Mouse (Mus musculus) stomach, postnatal 0 days (tissue): Measurements from ENCODE around the gene Smpd4. TPM values are rescaled to one million over a fixed set of nuclear protein-coding genes. Genes with fewer than 3 reads are reported as not detected.
A peak's percentile ranks its signal among the peaks of the same experiment; 100 is the strongest.
"Not testable (repeated sequence)": the region's sequence is repeated elsewhere in the genome, so short reads cannot be mapped to it uniquely, and the experiment has no call there.

Experiments
- ATAC-seq: fragments of 200-750 bp; cut with Nextera tagmentation; 2 replicates; pipeline ENCODE4 v1.8.0; 2017; ENCODE audit not compliant: low FRiP score, low TSS enrichment
- DNase-seq: peaks from one replicate; pipeline ENCODE4 v3.0.0-alpha.2; 2016; ENCODE audit warnings: low spot score
- H3K27ac ChIP-seq: fragments of 300-500 bp; sonication (generic); replicated peaks from 2 replicates; pipeline ENCODE4 v1.5.1; 2014; ENCODE audit warnings: mild to moderate bottlenecking, control low read depth
- H3K27me3 ChIP-seq: fragments of 300-500 bp; sonication (generic); 2 replicates; pipeline ENCODE4 v1.6.1; 2014; ENCODE audit warnings: low read length; ENCODE audit not compliant: control insufficient read depth, insufficient read depth
- H3K36me3 ChIP-seq: fragments of 300-500 bp; sonication (generic); 2 replicates; pipeline ENCODE4 v1.6.1; 2014; ENCODE audit warnings: low read length, mixed read lengths; ENCODE audit not compliant: control insufficient read depth, insufficient read depth
- H3K4me1 ChIP-seq: fragments of 300-500 bp; sonication (generic); replicated peaks from 2 replicates; pipeline ENCODE4 v1.6.1; 2014; ENCODE audit warnings: antibody characterized with exemption; ENCODE audit not compliant: control insufficient read depth, insufficient read depth
- H3K4me2 ChIP-seq: fragments of 300-500 bp; sonication (generic); replicated peaks from 2 replicates; pipeline ENCODE4 v1.6.1; 2014; ENCODE audit warnings: low read depth, mild to moderate bottlenecking, control low read depth, moderate library complexity
- H3K4me3 ChIP-seq: fragments of 300-500 bp; sonication (generic); 2 replicates; pipeline ENCODE4 v1.5.1; 2014; ENCODE audit warnings: low read depth, low read length, control low read depth
- H3K9ac ChIP-seq: fragments of 300-500 bp; sonication (generic); 2 replicates; pipeline ENCODE4 v1.6.1; 2014; ENCODE audit warnings: mild to moderate bottlenecking, low read length, control low read depth, mixed read lengths
- H3K9me3 ChIP-seq: fragments of 300-500 bp; sonication (generic); 2 replicates; pipeline ENCODE4 v1.6.1; 2016; ENCODE audit warnings: low read length; ENCODE audit not compliant: control insufficient read depth
- CTCF ChIP-seq: IDR thresholded peaks from 2 replicates; pipeline ENCODE4 v1.5.1; 2016; ENCODE audit warnings: antibody characterized with exemption, low read depth, mild to moderate bottlenecking, moderate library complexity
- EP300 ChIP-seq: optimal IDR thresholded peaks from 2 replicates; pipeline ENCODE3; 2016; ENCODE audit warnings: antibody characterized with exemption
- WGBS: fragments of 180-500 bp; shearing (Covaris S2); extraction: QIAGEN DNeasy Blood & Tissue Kit; methylation state at CpG from one replicate; pipeline ENCODE4 v1.1.7; 2014; 5-methylcytosine and 5-hydroxymethylcytosine counted together
- polyA plus RNA-seq: library from polyadenylated mRNA; unstranded; fragments of >200 nt; fragmentation: Nextera tagmentation; extraction: Ambion mirVana; gene quantifications from 2 replicates; pipeline ENCODE4 v1.2.1, GENCODE M21; 2015

Smpd4 gene
- polyA plus RNA-seq, 1 experiment from 2014 or later = 7.7 TPM

DNA sequence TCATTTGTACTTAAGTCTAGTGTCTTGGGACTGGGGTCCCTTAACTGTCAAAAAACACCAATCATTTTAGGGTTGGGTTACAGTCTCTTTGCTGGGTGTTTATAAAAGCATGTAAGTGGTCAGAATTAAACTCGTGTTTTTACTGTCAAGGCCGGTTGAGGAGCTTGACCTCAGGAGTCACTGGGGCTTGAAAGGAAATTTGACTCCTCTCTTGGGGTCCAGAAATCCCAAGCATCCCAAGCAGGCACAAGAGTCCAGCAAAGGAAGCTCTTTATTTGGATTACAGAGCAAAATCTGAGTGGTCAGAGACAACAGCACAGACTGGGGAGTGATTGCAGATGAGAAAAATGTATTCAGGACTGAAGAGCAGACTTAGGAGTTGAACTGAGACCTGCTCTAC is 28.4 kb upstream of the Smpd4 start:
- Histone ChIP-seq H3K36me3 (no peaks in the 10 kb centered on the region), H3K27ac (no peak overlapping the region), H3K27me3 (no peaks in the 10 kb centered on the region), H3K4me2 (no peak overlapping the region), H3K4me3 (no peak overlapping the region), H3K9ac (no peak overlapping the region), H3K4me1 (no peaks in the 10 kb centered on the region), H3K9me3 (no peaks in the 10 kb centered on the region)
- WGBS = 19% methylated on average over 2 of the region's 2 CpGs
- DNase-seq (no peak), ATAC-seq (no peak)
- TF ChIP-seq CTCF (no peak), EP300 (no peak)

DNA sequence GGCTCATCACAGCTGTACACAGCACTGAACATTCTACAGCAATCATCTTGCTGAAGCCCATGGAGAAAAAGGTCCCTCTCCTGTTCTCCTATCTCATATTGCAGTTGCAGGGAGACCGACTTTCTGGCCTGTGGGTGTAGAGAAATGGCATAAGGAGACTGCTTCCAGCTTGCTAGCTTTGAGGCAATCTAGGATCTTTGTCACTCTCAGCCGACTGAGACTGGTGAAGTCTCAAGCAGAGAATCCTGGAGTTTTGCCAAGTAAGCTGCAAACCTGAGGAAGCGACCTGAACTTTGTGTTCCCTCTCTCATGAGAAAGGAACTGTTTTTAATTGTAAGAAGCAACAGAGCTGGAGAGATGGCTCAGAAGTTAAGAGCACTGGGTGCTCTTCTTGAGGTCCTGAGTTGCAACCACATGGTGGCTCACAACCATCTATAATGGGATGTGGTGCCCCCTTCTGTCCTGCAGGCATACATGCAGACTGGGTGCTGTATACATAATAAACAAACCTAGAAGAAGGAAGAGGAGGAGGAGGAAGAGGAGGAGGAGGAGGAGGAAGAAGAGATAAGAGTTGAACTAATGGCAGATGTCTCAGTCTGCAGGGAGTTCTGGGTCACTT is 18.1 kb upstream of the Smpd4 start:
- Histone ChIP-seq H3K9ac (no peak overlapping the region), H3K9me3 (no peaks in the 10 kb centered on the region), H3K36me3 (no peaks in the 10 kb centered on the region), H3K4me2 (no peak overlapping the region), H3K4me3 (no peak overlapping the region), H3K4me1 (no peaks in the 10 kb centered on the region), H3K27me3 (no peaks in the 10 kb centered on the region), H3K27ac (no peak overlapping the region)
- ATAC-seq (no peak), DNase-seq (no peak)
- 51% methylated on average over 3 of the region's 3 CpGs for WGBS
- TF ChIP-seq EP300 (no peak), CTCF (peak; percentile 58)

DNA sequence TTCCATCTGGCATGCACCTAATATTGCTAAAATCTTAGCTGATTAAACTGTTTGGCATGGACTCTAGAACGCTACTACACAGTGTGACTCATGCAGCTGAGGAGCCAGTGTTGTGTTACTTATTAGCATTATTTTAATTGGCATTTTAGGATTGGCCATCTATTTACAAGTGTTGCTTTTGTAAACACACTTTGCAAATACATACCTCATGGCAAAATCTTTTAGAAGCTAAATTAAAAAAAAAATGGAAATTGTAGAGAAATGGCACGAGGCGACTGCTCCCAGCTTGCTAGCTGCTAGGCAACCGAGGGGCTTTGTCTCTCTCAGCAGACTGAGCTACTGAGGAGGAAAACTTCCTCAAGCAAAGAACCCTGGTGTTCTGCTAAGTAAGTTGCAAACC is 14.2 kb upstream of the Smpd4 start:
- TF ChIP-seq CTCF (no peak), EP300 (no peak)
- H3K27ac ChIP-seq = no peak overlapping the region
- H3K4me2 ChIP-seq = no peak overlapping the region
- H3K9ac ChIP-seq = no peak overlapping the region
- H3K36me3 ChIP-seq = no peaks in the 10 kb centered on the region
- DNase-seq (no peak), ATAC-seq (no peak)
- no peaks in the 10 kb centered on the region for H3K4me1 ChIP-seq
- WGBS = 51% methylated on average over 4 of the region's 4 CpGs
- no peaks in the 10 kb centered on the region for H3K9me3 ChIP-seq
- no peak overlapping the region for H3K4me3 ChIP-seq
- no peaks in the 10 kb centered on the region for H3K27me3 ChIP-seq

DNA sequence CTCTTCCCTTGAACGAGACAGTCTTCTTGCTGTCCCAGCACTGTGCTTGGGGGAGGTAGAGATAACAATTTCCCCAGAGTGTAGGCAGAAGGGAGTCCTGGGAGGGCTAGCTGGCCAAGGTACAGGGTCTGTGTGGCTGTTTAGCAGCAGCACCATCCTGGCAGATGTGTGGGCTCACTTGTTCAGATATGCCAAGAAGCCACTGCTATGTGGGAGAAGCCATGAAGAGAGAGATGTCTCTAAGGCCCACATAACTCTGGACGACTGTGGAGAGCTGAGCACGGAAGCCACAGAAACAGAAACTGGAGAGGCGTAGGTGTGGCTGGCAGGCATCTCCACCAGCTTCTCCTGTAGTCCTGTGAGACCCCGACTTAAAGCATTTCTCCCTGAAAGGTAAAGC is 13.5 kb upstream of the Smpd4 start:
- 73% methylated on average over 5 of the region's 5 CpGs for WGBS

DNA sequence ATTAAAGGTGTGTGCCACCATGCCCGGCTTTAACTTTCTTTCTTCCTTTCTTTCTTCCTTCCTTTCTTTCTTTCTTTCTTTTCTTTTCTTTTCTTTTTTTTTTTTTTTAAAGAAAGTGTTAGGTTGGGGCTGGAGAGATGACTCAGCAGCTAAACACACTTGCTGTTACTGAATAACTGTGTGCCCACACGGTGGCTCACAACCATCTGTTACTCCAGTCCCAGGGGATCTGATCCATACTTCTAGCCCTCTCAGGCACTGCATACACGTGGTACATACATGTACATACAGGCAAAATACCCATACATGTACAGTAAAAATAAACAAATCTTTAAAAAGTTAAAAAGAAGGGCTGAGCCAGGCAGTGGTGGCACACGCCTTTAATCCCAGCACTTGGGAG is 7.8 kb upstream of the Smpd4 start:
- Histone ChIP-seq H3K36me3 (no peaks in the 10 kb centered on the region), H3K4me2 (no peak overlapping the region), H3K27me3 (no peaks in the 10 kb centered on the region), H3K9ac (no peak overlapping the region), H3K27ac (no peak overlapping the region), H3K4me3 (no peak overlapping the region), H3K4me1 (no peaks in the 10 kb centered on the region), H3K9me3 (no peaks in the 10 kb centered on the region)
- WGBS = 53% methylated on average over 4 of the region's 4 CpGs
- TF ChIP-seq CTCF (no peak), EP300 (no peak)
- ATAC-seq (no peak), DNase-seq (no peak)

More for the DNA sequence above, 13.5 kb upstream of the Smpd4 start:
- H3K4me3 ChIP-seq = no peak overlapping the region
- H3K9ac ChIP-seq = no peak overlapping the region
- H3K27ac ChIP-seq = no peak overlapping the region
- no peaks in the 10 kb centered on the region for H3K27me3 ChIP-seq
- H3K4me2 ChIP-seq = no peak overlapping the region
- H3K9me3 ChIP-seq = no peaks in the 10 kb centered on the region
- TF ChIP-seq EP300 (no peak), CTCF (no peak)
- no peak for ATAC-seq
- H3K4me1 ChIP-seq = no peaks in the 10 kb centered on the region
- H3K36me3 ChIP-seq = no peaks in the 10 kb centered on the region
- DNase-seq = no peak

DNA sequence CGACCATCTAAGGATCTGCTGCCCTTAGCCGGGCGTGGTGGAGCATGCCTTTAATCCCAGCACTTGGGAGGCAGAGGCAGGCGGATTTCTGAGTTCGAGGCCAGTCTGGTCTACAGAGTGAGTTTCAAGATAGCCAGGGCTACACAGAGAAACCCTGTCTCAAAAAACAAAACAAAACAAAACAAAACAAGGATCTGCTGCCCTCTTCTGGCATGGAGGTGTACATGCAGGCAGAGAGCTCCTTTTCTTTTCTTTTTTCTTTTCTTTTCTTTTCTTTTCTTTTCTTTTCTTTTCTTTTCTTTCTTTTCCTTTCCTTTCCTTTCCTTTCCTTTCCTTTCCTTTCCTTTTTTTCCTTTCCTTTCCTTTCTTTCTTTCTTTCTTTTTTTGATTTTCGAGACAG is 4.4 kb upstream of the Smpd4 start:
- H3K4me2 ChIP-seq, ATAC-seq: not testable (repeated sequence)
- WGBS = 91% methylated on average over 6 of the region's 6 CpGs

More for the DNA sequence above, 4.4 kb upstream of the Smpd4 start:
- H3K27ac ChIP-seq, DNase-seq, H3K27me3 ChIP-seq, H3K36me3 ChIP-seq, H3K4me1 ChIP-seq, H3K9me3 ChIP-seq, H3K4me3 ChIP-seq, H3K9ac ChIP-seq: not testable (repeated sequence)
- TF ChIP-seq CTCF = peak; percentile 70
